ENCODE assay signal across 8 mouse cellular contexts in the genomic region with DNA sequence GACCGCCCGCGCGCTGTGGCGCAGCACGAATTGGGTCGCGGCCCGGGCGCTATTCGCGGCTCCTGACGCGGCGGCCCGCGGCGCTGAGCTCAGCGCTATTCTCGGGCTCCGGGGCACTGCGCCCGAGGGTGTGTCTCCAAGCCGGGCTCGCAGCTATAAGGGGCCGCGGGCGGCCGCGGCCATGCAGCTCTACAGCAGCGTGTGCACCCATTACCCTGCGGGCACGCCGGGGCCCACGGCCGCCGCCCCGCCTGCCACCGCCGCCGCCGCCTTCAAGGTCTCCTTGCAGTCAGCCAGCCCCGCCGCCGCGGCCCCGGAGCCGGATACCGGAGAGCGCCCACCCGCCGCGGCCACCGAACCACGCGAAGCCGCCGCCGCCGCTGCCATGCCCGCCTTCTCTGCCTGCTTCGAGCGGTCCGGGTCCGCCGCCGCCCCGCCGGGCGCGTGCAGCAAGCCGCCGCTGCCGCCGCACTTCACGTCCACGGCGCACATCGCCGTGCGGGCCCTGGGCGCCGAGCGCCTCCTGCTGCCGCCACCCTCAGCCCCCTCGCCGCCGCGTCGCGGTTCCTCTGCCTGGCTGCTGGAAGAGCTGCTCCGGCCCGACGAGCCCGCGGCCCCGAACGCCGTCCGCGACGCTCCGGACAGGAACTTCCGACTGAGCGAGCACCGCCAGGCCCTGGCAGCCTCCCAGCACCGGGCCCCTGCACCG. TPM values are rescaled to one million over a fixed set of nuclear protein-coding genes. Genes with fewer than 3 reads are reported as not detected.
DNase-seq lines count a peak whose midpoint lies in the region; ATAC-seq and TF ChIP-seq lines count a peak whose summit lies in the region.

No protein-coding gene starts in this region.

- WGBS in hindbrain, embryonic 15.5 days, result under 1% methylated on average over 96 of the region's 108 CpGs

- no peaks in the 10 kb centered on the region for H3K9me3 ChIP-seq in ES-E14 (ENCODE audit: control insufficient read depth, insufficient read depth, low read depth, low read length)
- H3K9me3 ChIP-seq in hindbrain, embryonic 15.5 days, result no peaks in the 10 kb centered on the region

- H3K4me3 ChIP-seq in ES-E14 (ENCODE audit: insufficient read depth in 1 of 2, low read depth in 1 of 2, low read length in 2 of 2, poor library complexity in 1 of 2, severe bottlenecking in 1 of 2), result peak overlapping the region; percentile 77 to 97
- peak overlapping the region; percentile 78 for H3K4me3 ChIP-seq in brown adipose tissue, adult 24 weeks (ENCODE audit: insufficient read depth, low read depth, low read length)
- peak overlapping the region; percentile 89 for H3K4me3 ChIP-seq in hindbrain, embryonic 15.5 days

- peak; percentile 92 for ATAC-seq in hindbrain, embryonic 15.5 days (ENCODE audit: low FRiP score, low read depth)

- peak overlapping the region; percentile 94 for H3K9ac ChIP-seq in ES-E14 (ENCODE audit: insufficient read depth, low read depth, low read length, poor library complexity, severe bottlenecking)
- H3K9ac ChIP-seq in hindbrain, embryonic 15.5 days, result peak overlapping the region; percentile 71

- H3K36me3 ChIP-seq in ES-E14 (ENCODE audit: control insufficient read depth, insufficient read depth, low read length, poor library complexity, severe bottlenecking), result no peaks in the 10 kb centered on the region
- H3K36me3 ChIP-seq in hindbrain, embryonic 15.5 days, result no peaks in the 10 kb centered on the region

- in situ Hi-C loops in ES-E14 (cut with MboI; ENCODE audit: low sequenced_read_pairs in 2 of 2, unreplicated experiment in 2 of 2), result no loop called here

- peaks cover 0 to 3% of the 10 kb centered on the region in 2 experiments; a peak in 2 of 4 replicates for H3K4me1 ChIP-seq in ES-E14 (ENCODE audit: control insufficient read depth in 2 of 2, insufficient read depth in 2 of 2, low read length in 2 of 2, poor library complexity in 1 of 2)
- H3K4me1 ChIP-seq in brown adipose tissue, adult 24 weeks (ENCODE audit: control insufficient read depth, insufficient read depth, insufficient read length, low read length), result peaks cover 5% of the 10 kb centered on the region; the same call in 1 of the 2 replicates
- peaks cover 23% of the 10 kb centered on the region for H3K4me1 ChIP-seq in hindbrain, embryonic 15.5 days (replicated peaks)

- H3K4me2 ChIP-seq in hindbrain, embryonic 15.5 days, result peak overlapping the region; percentile 79

- peaks cover 21% of the 10 kb centered on the region for H3K27me3 ChIP-seq in hindbrain, embryonic 15.5 days

- H3K27ac ChIP-seq in ES-E14 (ENCODE audit: insufficient read depth, low read depth, low read length, poor library complexity, severe bottlenecking), result peak overlapping the region; percentile 77
- peak overlapping the region; percentile 69 for H3K27ac ChIP-seq in brown adipose tissue, adult 24 weeks (replicated peaks; ENCODE audit: low read depth, low read length)
- H3K27ac ChIP-seq in hindbrain, embryonic 15.5 days (replicated peaks), result peak overlapping the region; percentile 84

- peak; percentile 56 for DNase-seq in ES-E14 (ENCODE audit: low read depth, low spot score)
- DNase-seq in frontal cortex, postnatal 14 days (ENCODE audit: low spot score in 2 of 2), result peak; percentile 27 to 40
- peak; percentile 36 to 38 for DNase-seq in left cerebral cortex, adult 8-10 months (ENCODE audit: low spot score in 2 of 2)
- DNase-seq in lung, postnatal 4 days, result peak; percentile 78 to 81
- peak; percentile 65 for DNase-seq in right cerebral cortex, adult 18-20 months
- peak; percentile 85 for DNase-seq in thymus, postnatal 4 days

TF ChIP-seq in ES-E14, 5 proteins besides CTCF, POLR2A, EP300 and RAD21:
- no peak for TF ChIP-seq ZNF384 (IDR thresholded peaks at IDR 0.05; ENCODE audit: low read depth, low read length)
- TF ChIP-seq ZC3H11A (IDR thresholded peaks at IDR 0.05; ENCODE audit: borderline replicate concordance, low read depth, low read length), result no peak
- no peak for TF ChIP-seq MAFK (IDR thresholded peaks at IDR 0.05; ENCODE audit: insufficient read depth, low read depth, low read length)
- no peak for TF ChIP-seq CHD2 (IDR thresholded peaks at IDR 0.05; ENCODE audit: low read depth, low read length)
- no peak for TF ChIP-seq HCFC1 (IDR thresholded peaks at IDR 0.05; ENCODE audit: borderline replicate concordance, insufficient read depth, low read length)
TF ChIP-seq in ES-E14: peak in this region for 0.

RNA-seq across cellular contexts. Expression of gene Otud1, which starts 0.5 kb away (rescaled TPM):
- 5.0 and 5.8 TPM in 2 replicates for total RNA-seq in ES-E14 (2012; rRNA removed)
- polyA plus RNA-seq in brown adipose tissue, adult 24 weeks (2012; ENCODE audit: insufficient read depth, insufficient read length, missing spikeins), result 3.5 and 4.8 TPM in 2 replicates
- polyA plus RNA-seq in hindbrain, embryonic 15.5 days (2015; fragmentation: Nextera tagmentation; extraction: Ambion mirVana), result 1.6 and 1.7 TPM in 2 replicates
- total RNA-seq in left cerebral cortex, adult 8-10 months (2022), result 10 to 100 TPM; 16.2 to 21.9 (median 20.7) TPM

Comparison
In these comparisons a context has a peak if more than half of its experiments do, and no peak if none do; other contexts are left out.
1. Peak in every context shown above with its lines: DNase-seq, ATAC-seq, H3K4me3 ChIP-seq and H3K27ac ChIP-seq.
2. DNase-seq: peak in every context shown above with its lines; median percentile 85 in thymus, postnatal 4 days; 80 in lung, postnatal 4 days; 65 in right cerebral cortex, adult 18-20 months; 56 in ES-E14; 37 in left cerebral cortex, adult 8-10 months; 34 in frontal cortex, postnatal 14 days.